Mouse (Mus musculus) CH12.LX (cell line): ENCODE measurements around the gene Hspb9. TPM values are rescaled to one million over a fixed set of nuclear protein-coding genes. Genes with fewer than 3 reads are reported as not detected.

ENCODE experiments used
- DNase-seq: peaks from one replicate; pipeline ENCODE4 v3.0.0-alpha.2; 2013; ENCODE audit errors: extremely low read depth
- H3K27ac ChIP-seq: 2 replicates; pipeline ENCODE4 v1.5.1; 2012; ENCODE audit warnings: low read depth, mild to moderate bottlenecking, control low read depth, moderate library complexity; ENCODE audit not compliant: insufficient read depth
- H3K27me3 ChIP-seq: replicated peaks from 2 replicates; pipeline ENCODE3; 2012; ENCODE audit warnings: inconsistent platforms
- H3K36me3 ChIP-seq, 2 experiments: replicated peaks in 1 of 2; 2 replicates each; pipeline versions ENCODE3 to v1.6.1; 2012; ENCODE audit warnings: inconsistent platforms in 1 of 2, low read length in 1 of 2, mild to moderate bottlenecking in 1 of 2, mixed read lengths in 1 of 2, moderate library complexity in 1 of 2; ENCODE audit not compliant: control insufficient read depth in 1 of 2, insufficient read depth in 1 of 2
- H3K4me1 ChIP-seq, 2 experiments: 2 replicates each; pipeline ENCODE4 v1.6.1; 2012; ENCODE audit warnings: inconsistent platforms in 1 of 2, moderate library complexity in 1 of 2; ENCODE audit not compliant: insufficient read depth in 2 of 2, control insufficient read depth in 1 of 2
- H3K4me2 ChIP-seq: 2 replicates; pipeline ENCODE4 v1.6.1; 2012; ENCODE audit warnings: low read depth, mild to moderate bottlenecking, control low read depth; ENCODE audit not compliant: poor library complexity, insufficient read depth, severe bottlenecking
- H3K4me3 ChIP-seq, 3 experiments: fragments of 150-350 bp in 1 of 3; sonication (generic) in 1 of 3; replicated peaks in 1 of 3; 2 replicates each; pipeline versions ENCODE3 to v1.5.1; 2011 to 2012; ENCODE audit warnings: low read depth in 2 of 3, low read length in 2 of 3, mild to moderate bottlenecking in 2 of 3, moderate library complexity in 2 of 3, control low read depth in 1 of 3, improper control_type of control experiment in 1 of 3, inconsistent platforms in 1 of 3, mixed read lengths in 1 of 3; ENCODE audit not compliant: poor library complexity in 1 of 3
- H3K79me2 ChIP-seq: replicated peaks from 2 replicates; pipeline ENCODE4 v1.6.1; 2012; ENCODE audit warnings: mild to moderate bottlenecking, moderate library complexity; ENCODE audit not compliant: control insufficient read depth, poor library complexity, insufficient read depth, severe bottlenecking; ENCODE audit errors: extremely low read depth
- H3K9ac ChIP-seq: 2 replicates; pipeline ENCODE4 v1.6.1; 2012; ENCODE audit warnings: low read depth, mild to moderate bottlenecking, control low read depth, moderate library complexity; ENCODE audit not compliant: insufficient read depth
- H3K9me3 ChIP-seq: replicated peaks from 2 replicates; pipeline ENCODE3; 2012; ENCODE audit warnings: low read length, inconsistent platforms, mixed read lengths
- BHLHE40 ChIP-seq: IDR thresholded peaks from 2 replicates; pipeline ENCODE4 v1.6.1; 2011; ENCODE audit warnings: mild to moderate bottlenecking, low read depth, low read length, improper control_type of control experiment
- CHD2 ChIP-seq: IDR thresholded peaks from 2 replicates; pipeline ENCODE4 v1.6.1; 2011; ENCODE audit warnings: low read length, improper control_type of control experiment
- E2F4 ChIP-seq: IDR thresholded peaks from 2 replicates; pipeline ENCODE4 v1.6.1; 2011; ENCODE audit warnings: low read depth, low read length, improper control_type of control experiment; ENCODE audit not compliant: insufficient replicate concordance
- ELF1 ChIP-seq: IDR thresholded peaks from 2 replicates; pipeline ENCODE4 v1.6.1; 2014; ENCODE audit warnings: low read depth, mild to moderate bottlenecking, inconsistent platforms, low read length, improper control_type of control experiment
- GABPA ChIP-seq: IDR thresholded peaks from 2 replicates; pipeline ENCODE4 v1.6.1; 2012; ENCODE audit warnings: low read depth, low read length, improper control_type of control experiment, inconsistent platforms; ENCODE audit not compliant: insufficient replicate concordance
- HCFC1 ChIP-seq: IDR thresholded peaks from 2 replicates; pipeline ENCODE4 v1.6.1; 2012; ENCODE audit warnings: low read depth, mild to moderate bottlenecking, inconsistent platforms, low read length, improper control_type of control experiment
- JUND ChIP-seq: conservative IDR thresholded peaks from 2 replicates; pipeline ENCODE4 v1.6.1; 2011; ENCODE audit warnings: low read depth, low read length, improper control_type of control experiment
- MAFK ChIP-seq: IDR thresholded peaks from 2 replicates; pipeline ENCODE4 v1.6.1; 2011; ENCODE audit warnings: low read length, improper control_type of control experiment; ENCODE audit not compliant: insufficient replicate concordance
- MXI1 ChIP-seq: IDR thresholded peaks from 2 replicates; pipeline ENCODE4 v1.6.1; 2011; ENCODE audit warnings: mild to moderate bottlenecking, low read depth, low read length, improper control_type of control experiment
- POLR2A ChIP-seq: IDR thresholded peaks from 2 replicates; pipeline ENCODE4 v1.6.1; 2011; ENCODE audit warnings: low read depth, mild to moderate bottlenecking, improper control_type of control experiment, low read length
- RCOR1 ChIP-seq: conservative IDR thresholded peaks from 2 replicates; pipeline ENCODE4 v1.6.1; 2012; ENCODE audit warnings: low read depth, mild to moderate bottlenecking, inconsistent platforms, low read length, improper control_type of control experiment
- TCF12 ChIP-seq: IDR thresholded peaks from 2 replicates; pipeline ENCODE4 v1.6.1; 2014; ENCODE audit warnings: low read depth, mild to moderate bottlenecking, inconsistent platforms, low read length, improper control_type of control experiment
- UBTF ChIP-seq: IDR thresholded peaks from 2 replicates; pipeline ENCODE4 v1.6.1; 2012; ENCODE audit warnings: low read depth, mild to moderate bottlenecking, inconsistent platforms, low read length, improper control_type of control experiment, moderate library complexity
- USF2 ChIP-seq: conservative IDR thresholded peaks from 2 replicates; pipeline ENCODE4 v1.6.1; 2011; ENCODE audit warnings: low read depth, low read length, improper control_type of control experiment
- ZMIZ1 ChIP-seq: IDR thresholded peaks from 2 replicates; pipeline ENCODE4 v1.6.1; 2012; ENCODE audit warnings: low read depth, mild to moderate bottlenecking, inconsistent platforms, low read length, improper control_type of control experiment
- ZNF384 ChIP-seq: IDR thresholded peaks from 2 replicates; pipeline ENCODE4 v1.6.1; 2012; ENCODE audit warnings: low read depth, low read length, improper control_type of control experiment, inconsistent platforms
- dilution Hi-C: fragments of 300-500 bp; cut with MboI; formaldehyde crosslinking; loops from 2 replicates; pipeline ENCODE4 v1.14.3; 2020; ENCODE audit warnings: low sequenced_read_pairs; ENCODE audit not compliant: extremely low pct_unique_long_range_greater_than_20kb, extremely low pct_ligation_motif_present
- in situ Hi-C: fragments of 300-500 bp; cut with MboI; formaldehyde crosslinking; loops from 3 replicates; pipeline ENCODE4 v1.14.3; 2019; ENCODE audit warnings: low sequenced_read_pairs, low pct_ligation_motif_present, low pct_unique_long_range_greater_than_20kb, mixed read lengths
- polyA plus RNA-seq: library from polyadenylated mRNA; unstranded; fragments of >175 nt; gene quantifications from 2 replicates; pipeline ENCODE4 v1.2.1, GENCODE M21; 2012; ENCODE audit warnings: low read depth; ENCODE audit not compliant: insufficient read length
- total RNA-seq, 2 experiments: library from RNA; depleted of rRNA; stranded (reverse); fragments of 300-350 nt in 1 of 2; fragments of >200 nt in 1 of 2; gene quantifications; 2 replicates each; pipeline ENCODE4 v1.2.3; 2012 to 2014

Gene Hspb9
- total and polyA plus RNA-seq, 3 experiments: 0.54 TPM; not detected in 2

GRCm38 (mm10) chr11:100750127-100750526 is 36.5 kb downstream of the Hspb9 start:
- Histone ChIP-seq H3K4me1 (0 out of 4 replicates have a peak, but pooled peaks cover 0 to 3% of the 10 kb centered on the region in 2 experiments), H3K4me2 (no peak overlapping the region), H3K4me3 (no peak overlapping the region), H3K9ac (no peak overlapping the region), H3K36me3 (peaks cover 33 to 93% of the 10 kb centered on the region in 2 experiments), H3K9me3 (peaks cover 3% of the 10 kb centered on the region), H3K79me2 (no peaks in the 10 kb centered on the region), H3K27me3 (no peaks in the 10 kb centered on the region), H3K27ac (no peak overlapping the region)
- TF ChIP-seq TCF12 (no peak), GABPA (no peak), MAFK (no peak), USF2 (no peak), ZMIZ1 (no peak), JUND (no peak), RCOR1 (no peak), HCFC1 (no peak), POLR2A (no peak), ZNF384 (no peak), UBTF (no peak), MXI1 (no peak), ELF1 (no peak)
- dilution Hi-C loops (no loop called here), in situ Hi-C loops (no loop called here)
- no peak for DNase-seq

GRCm38 (mm10) chr11:100752294-100752693 is 38.6 kb downstream of the Hspb9 start:
- Histone ChIP-seq H3K36me3 (peaks cover 32 to 87% of the 10 kb centered on the region in 2 experiments), H3K4me1 (peaks cover 6 to 13% of the 10 kb centered on the region in 2 experiments), H3K27ac (no peak overlapping the region), H3K79me2 (no peaks in the 10 kb centered on the region), H3K4me2 (no peak overlapping the region), H3K9me3 (peaks cover 3% of the 10 kb centered on the region), H3K27me3 (no peaks in the 10 kb centered on the region), H3K4me3 (no peak overlapping the region), H3K9ac (no peak overlapping the region)
- no peak for TF ChIP-seq E2F4
- no peak for TF ChIP-seq JUND
- no peak for TF ChIP-seq USF2
- no peak for TF ChIP-seq BHLHE40
- no peak for TF ChIP-seq CHD2
- DNase-seq: no peak
- dilution Hi-C loops (no loop called here), in situ Hi-C loops (no loop called here)
